Mouse (Mus musculus) CH12.LX (cell line): ENCODE results near the gene Mfsd2b. TPM values are rescaled to one million over a fixed set of nuclear protein-coding genes. Genes with fewer than 3 reads are reported as not detected.
"Not testable (repeated sequence)": the region's sequence is repeated elsewhere in the genome, so short reads cannot be mapped to it uniquely, and the experiment has no call there.

Experiments
- DNase-seq: peaks from one replicate; pipeline ENCODE4 v3.0.0-alpha.2; 2013; ENCODE audit errors: extremely low read depth
- H3K27ac ChIP-seq: 2 replicates; pipeline ENCODE4 v1.5.1; 2012; ENCODE audit warnings: low read depth, mild to moderate bottlenecking, control low read depth, moderate library complexity; ENCODE audit not compliant: insufficient read depth
- H3K27me3 ChIP-seq: replicated peaks from 2 replicates; pipeline ENCODE3; 2012; ENCODE audit warnings: inconsistent platforms
- H3K36me3 ChIP-seq, 2 experiments: replicated peaks in 1 of 2; 2 replicates each; pipeline versions ENCODE3 to v1.6.1; 2012; ENCODE audit warnings: inconsistent platforms in 1 of 2, low read length in 1 of 2, mild to moderate bottlenecking in 1 of 2, mixed read lengths in 1 of 2, moderate library complexity in 1 of 2; ENCODE audit not compliant: control insufficient read depth in 1 of 2, insufficient read depth in 1 of 2
- H3K4me1 ChIP-seq, 2 experiments: 2 replicates each; pipeline ENCODE4 v1.6.1; 2012; ENCODE audit warnings: inconsistent platforms in 1 of 2, moderate library complexity in 1 of 2; ENCODE audit not compliant: insufficient read depth in 2 of 2, control insufficient read depth in 1 of 2
- H3K4me2 ChIP-seq: 2 replicates; pipeline ENCODE4 v1.6.1; 2012; ENCODE audit warnings: low read depth, mild to moderate bottlenecking, control low read depth; ENCODE audit not compliant: poor library complexity, insufficient read depth, severe bottlenecking
- H3K4me3 ChIP-seq, 3 experiments: fragments of 150-350 bp in 1 of 3; sonication (generic) in 1 of 3; replicated peaks in 1 of 3; 2 replicates each; pipeline versions ENCODE3 to v1.5.1; 2011 to 2012; ENCODE audit warnings: low read depth in 2 of 3, low read length in 2 of 3, mild to moderate bottlenecking in 2 of 3, moderate library complexity in 2 of 3, control low read depth in 1 of 3, improper control_type of control experiment in 1 of 3, inconsistent platforms in 1 of 3, mixed read lengths in 1 of 3; ENCODE audit not compliant: poor library complexity in 1 of 3
- H3K79me2 ChIP-seq: replicated peaks from 2 replicates; pipeline ENCODE4 v1.6.1; 2012; ENCODE audit warnings: mild to moderate bottlenecking, moderate library complexity; ENCODE audit not compliant: control insufficient read depth, poor library complexity, insufficient read depth, severe bottlenecking; ENCODE audit errors: extremely low read depth
- H3K9ac ChIP-seq: 2 replicates; pipeline ENCODE4 v1.6.1; 2012; ENCODE audit warnings: low read depth, mild to moderate bottlenecking, control low read depth, moderate library complexity; ENCODE audit not compliant: insufficient read depth
- H3K9me3 ChIP-seq: replicated peaks from 2 replicates; pipeline ENCODE3; 2012; ENCODE audit warnings: low read length, inconsistent platforms, mixed read lengths
- CHD1 ChIP-seq: IDR thresholded peaks from 2 replicates; pipeline ENCODE4 v1.6.1; 2012; ENCODE audit warnings: low read depth, low read length, improper control_type of control experiment, inconsistent platforms
- CHD2 ChIP-seq: IDR thresholded peaks from 2 replicates; pipeline ENCODE4 v1.6.1; 2011; ENCODE audit warnings: low read length, improper control_type of control experiment
- CTCF ChIP-seq, 2 experiments: IDR thresholded peaks in 1 of 2; conservative IDR thresholded peaks in 1 of 2; 2 replicates each; pipeline ENCODE4 v1.5.1; 2011 to 2012; ENCODE audit warnings: low read depth in 2 of 2, low read length in 2 of 2, improper control_type of control experiment in 1 of 2, inconsistent platforms in 1 of 2, mild to moderate bottlenecking in 1 of 2, moderate library complexity in 1 of 2
- E2F4 ChIP-seq: IDR thresholded peaks from 2 replicates; pipeline ENCODE4 v1.6.1; 2011; ENCODE audit warnings: low read depth, low read length, improper control_type of control experiment; ENCODE audit not compliant: insufficient replicate concordance
- ELF1 ChIP-seq: IDR thresholded peaks from 2 replicates; pipeline ENCODE4 v1.6.1; 2014; ENCODE audit warnings: low read depth, mild to moderate bottlenecking, inconsistent platforms, low read length, improper control_type of control experiment
- EP300 ChIP-seq: IDR thresholded peaks from 2 replicates; pipeline ENCODE4 v1.6.1; 2011; ENCODE audit warnings: low read length, improper control_type of control experiment
- GABPA ChIP-seq: IDR thresholded peaks from 2 replicates; pipeline ENCODE4 v1.6.1; 2012; ENCODE audit warnings: low read depth, low read length, improper control_type of control experiment, inconsistent platforms; ENCODE audit not compliant: insufficient replicate concordance
- IRF4 ChIP-seq: IDR thresholded peaks from 2 replicates; pipeline ENCODE4 v1.6.1; 2014; ENCODE audit warnings: low read depth, mild to moderate bottlenecking, inconsistent platforms, low read length, improper control_type of control experiment
- JUN ChIP-seq: IDR thresholded peaks from 2 replicates; pipeline ENCODE4 v1.6.1; 2011; ENCODE audit warnings: low read depth, mild to moderate bottlenecking, low read length, improper control_type of control experiment, moderate library complexity; ENCODE audit not compliant: insufficient read depth
- JUND ChIP-seq: conservative IDR thresholded peaks from 2 replicates; pipeline ENCODE4 v1.6.1; 2011; ENCODE audit warnings: low read depth, low read length, improper control_type of control experiment
- KAT2A ChIP-seq: IDR thresholded peaks from 2 replicates; pipeline ENCODE4 v1.6.1; 2012; ENCODE audit warnings: low read length, improper control_type of control experiment, inconsistent platforms; ENCODE audit not compliant: insufficient replicate concordance
- MAFK ChIP-seq: IDR thresholded peaks from 2 replicates; pipeline ENCODE4 v1.6.1; 2011; ENCODE audit warnings: low read length, improper control_type of control experiment; ENCODE audit not compliant: insufficient replicate concordance
- MAZ ChIP-seq: IDR thresholded peaks from 2 replicates; pipeline ENCODE4 v1.6.1; 2012; ENCODE audit warnings: low read depth, mild to moderate bottlenecking, inconsistent platforms, low read length, improper control_type of control experiment, moderate library complexity
- MEF2A ChIP-seq: IDR thresholded peaks from 2 replicates; pipeline ENCODE4 v1.6.1; 2014; ENCODE audit warnings: low read depth, mild to moderate bottlenecking, inconsistent platforms, low read length, improper control_type of control experiment, borderline replicate concordance
- NELFE ChIP-seq: IDR thresholded peaks from 2 replicates; pipeline ENCODE4 v1.6.1; 2011; ENCODE audit warnings: low read depth, low read length, improper control_type of control experiment
- PAX5 ChIP-seq: IDR thresholded peaks from 2 replicates; pipeline ENCODE4 v1.6.1; 2012; ENCODE audit warnings: low read length, inconsistent platforms, mixed read lengths
- SMC3 ChIP-seq: IDR thresholded peaks from 2 replicates; pipeline ENCODE4 v1.6.1; 2011; ENCODE audit warnings: low read depth, low read length, improper control_type of control experiment
- TCF12 ChIP-seq: IDR thresholded peaks from 2 replicates; pipeline ENCODE4 v1.6.1; 2014; ENCODE audit warnings: low read depth, mild to moderate bottlenecking, inconsistent platforms, low read length, improper control_type of control experiment
- UBTF ChIP-seq: IDR thresholded peaks from 2 replicates; pipeline ENCODE4 v1.6.1; 2012; ENCODE audit warnings: low read depth, mild to moderate bottlenecking, inconsistent platforms, low read length, improper control_type of control experiment, moderate library complexity
- USF1 ChIP-seq: IDR thresholded peaks from 2 replicates; pipeline ENCODE4 v1.6.1; 2014; ENCODE audit warnings: low read depth, mild to moderate bottlenecking, inconsistent platforms, low read length, improper control_type of control experiment
- ZKSCAN1 ChIP-seq: IDR thresholded peaks from 2 replicates; pipeline ENCODE4 v1.6.1; 2012; ENCODE audit warnings: low read depth, inconsistent platforms, low read length, improper control_type of control experiment, borderline replicate concordance
- ZMIZ1 ChIP-seq: IDR thresholded peaks from 2 replicates; pipeline ENCODE4 v1.6.1; 2012; ENCODE audit warnings: low read depth, mild to moderate bottlenecking, inconsistent platforms, low read length, improper control_type of control experiment
- dilution Hi-C: fragments of 300-500 bp; cut with MboI; formaldehyde crosslinking; loops from 2 replicates; pipeline ENCODE4 v1.14.3; 2020; ENCODE audit warnings: low sequenced_read_pairs; ENCODE audit not compliant: extremely low pct_unique_long_range_greater_than_20kb, extremely low pct_ligation_motif_present
- in situ Hi-C: fragments of 300-500 bp; cut with MboI; formaldehyde crosslinking; loops from 3 replicates; pipeline ENCODE4 v1.14.3; 2019; ENCODE audit warnings: low sequenced_read_pairs, low pct_ligation_motif_present, low pct_unique_long_range_greater_than_20kb, mixed read lengths
- polyA plus RNA-seq: library from polyadenylated mRNA; unstranded; fragments of >175 nt; gene quantifications from 2 replicates; pipeline ENCODE4 v1.2.1, GENCODE M21; 2012; ENCODE audit warnings: low read depth; ENCODE audit not compliant: insufficient read length
- total RNA-seq, 2 experiments: library from RNA; depleted of rRNA; stranded (reverse); fragments of 300-350 nt in 1 of 2; fragments of >200 nt in 1 of 2; gene quantifications; 2 replicates each; pipeline ENCODE4 v1.2.3; 2012 to 2014

Gene Mfsd2b
- total and polyA plus RNA-seq, 3 experiments, result 0.05 to 0.49 (median 0.21) TPM

- H3K9me3 ChIP-seq, result no peaks in the 10 kb centered on the region
- no peaks in the 10 kb centered on the region; the same call in 1 of the 2 replicates for H3K79me2 ChIP-seq
- no peak for TF ChIP-seq MEF2A
- no peak for TF ChIP-seq SMC3
- no peak for TF ChIP-seq PAX5
- TF ChIP-seq TCF12, result no peak
- no peak for TF ChIP-seq ZKSCAN1
- TF ChIP-seq KAT2A, result no peak
- TF ChIP-seq CTCF (conservative IDR thresholded peaks at IDR 0.05 in 1 of 2, IDR thresholded peaks at IDR 0.05 in 1 of 2; ENCODE audit: low read depth in 2 of 2, low read length in 2 of 2), result no peak
- TF ChIP-seq NELFE, result no peak
- TF ChIP-seq MAZ, result no peak
- no peak for TF ChIP-seq USF1
- TF ChIP-seq CHD2, result no peak
- TF ChIP-seq EP300, result no peak
- no peak for TF ChIP-seq ZMIZ1
- no peak for TF ChIP-seq ELF1
- no peak for TF ChIP-seq IRF4
- H3K27me3 ChIP-seq, result no peaks in the 10 kb centered on the region
- dilution Hi-C loops, result no loop called here
- H3K4me1 ChIP-seq, result no peaks in the 10 kb centered on the region; a peak in 1 of 4 replicates
- H3K4me2 ChIP-seq, result no peak overlapping the region
- in situ Hi-C loops, result no loop called here
- no peak overlapping the region for H3K9ac ChIP-seq
- no peak for DNase-seq
- no peak overlapping the region for H3K4me3 ChIP-seq
- peaks cover 18 to 58% of the 10 kb centered on the region in 2 experiments for H3K36me3 ChIP-seq
- no peak overlapping the region for H3K27ac ChIP-seq
Measured at GRCm38 (mm10) chr12:4888739-4889138, 14.6 kb upstream of the Mfsd2b start.

DNA sequence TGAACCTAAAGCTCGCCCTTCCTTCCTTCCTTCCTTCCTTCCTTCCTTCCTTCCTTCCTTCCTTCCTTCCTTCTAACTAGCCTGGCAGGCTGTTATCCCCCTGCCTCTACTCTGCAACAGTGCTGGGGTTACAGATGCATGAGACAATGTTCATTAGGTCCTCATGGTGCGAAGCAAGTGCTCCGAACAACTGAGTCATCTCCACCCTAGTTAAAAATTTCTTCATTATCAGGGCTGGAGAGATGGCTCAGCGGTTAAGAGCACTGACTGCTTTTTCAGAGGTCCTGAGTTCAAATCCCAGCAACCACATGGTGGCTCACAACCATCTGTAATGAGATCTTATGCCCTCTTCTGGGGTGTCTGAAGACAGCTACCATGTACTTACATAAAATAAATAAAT, 12.4 kb upstream of the Mfsd2b start:
- dilution Hi-C loops, H3K4me1 ChIP-seq, H3K27ac ChIP-seq, H3K4me2 ChIP-seq, H3K9ac ChIP-seq, H3K27me3 ChIP-seq, H3K9me3 ChIP-seq, H3K79me2 ChIP-seq, in situ Hi-C loops, DNase-seq, H3K4me3 ChIP-seq: not testable (repeated sequence)
- H3K36me3 ChIP-seq, result peaks cover 19 to 54% of the 10 kb centered on the region in 2 experiments

DNA sequence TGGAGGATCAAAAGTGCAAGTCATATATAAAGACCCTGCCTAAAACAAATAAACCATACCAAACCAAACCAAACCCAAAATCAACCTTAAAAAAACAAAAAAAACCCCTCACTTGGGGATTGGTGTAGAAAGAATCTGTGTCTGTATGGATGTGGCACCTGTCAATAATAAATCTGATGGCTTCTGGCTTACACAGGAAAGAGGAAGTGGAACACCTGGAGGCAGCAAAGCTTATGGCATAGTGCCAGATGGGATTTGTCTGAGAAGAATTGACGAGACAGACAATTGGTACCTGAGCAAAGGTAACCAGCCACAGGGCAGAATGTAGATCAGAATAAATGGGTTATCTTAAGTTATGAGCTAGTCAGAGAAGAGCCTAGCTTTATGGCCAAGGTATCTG, 10.9 kb upstream of the Mfsd2b start:
- in situ Hi-C loops (no loop called here), dilution Hi-C loops (no loop called here)
- Histone ChIP-seq H3K36me3 (peaks cover 14 to 50% of the 10 kb centered on the region in 2 experiments), H3K4me2 (no peak overlapping the region), H3K9ac (no peak overlapping the region), H3K9me3 (no peaks in the 10 kb centered on the region), H3K4me3 (no peak overlapping the region), H3K4me1 (no peaks in the 10 kb centered on the region; a peak in 1 of 4 replicates), H3K27me3 (no peaks in the 10 kb centered on the region), H3K79me2 (no peaks in the 10 kb centered on the region), H3K27ac (no peak overlapping the region)
- DNase-seq, result no peak
- no peak for TF ChIP-seq JUND
- no peak for TF ChIP-seq E2F4
- no peak for TF ChIP-seq NELFE
- TF ChIP-seq ELF1, result no peak
- TF ChIP-seq UBTF, result no peak
- TF ChIP-seq KAT2A, result no peak
- TF ChIP-seq PAX5, result no peak
- no peak for TF ChIP-seq JUN
- no peak for TF ChIP-seq ZKSCAN1
- TF ChIP-seq GABPA, result no peak
- no peak for TF ChIP-seq MAFK
- TF ChIP-seq CHD1, result no peak
- no peak for TF ChIP-seq IRF4
